Mouse (Mus musculus) heart, adult 2 months (tissue): ENCODE measurements around the gene Arhgap24. TPM values are rescaled to one million over a fixed set of nuclear protein-coding genes. Genes with fewer than 3 reads are reported as not detected.
A peak's percentile ranks its signal among the peaks of the same experiment; 100 is the strongest.
"Not testable (repeated sequence)": the region's sequence is repeated elsewhere in the genome, so short reads cannot be mapped to it uniquely, and the experiment has no call there.

Experiments used
- DNase-seq, 2 experiments: peaks; one replicate each; pipeline ENCODE4 v3.0.0; 2021
- H3K27ac ChIP-seq: fragments of 200-600 bp; 2 replicates; pipeline ENCODE4 v1.8.1; 2022
- H3K27me3 ChIP-seq: fragments of 200-500 bp; 2 replicates; pipeline ENCODE4 v1.6.1; 2012; ENCODE audit warnings: mild to moderate bottlenecking, low read length, inconsistent platforms, mixed read lengths; ENCODE audit not compliant: control insufficient read depth, insufficient read depth
- H3K36me3 ChIP-seq: fragments of 200-500 bp; 2 replicates; pipeline ENCODE4 v1.6.1; 2012; ENCODE audit warnings: low read length, inconsistent platforms; ENCODE audit not compliant: control insufficient read depth, insufficient read depth
- H3K4me1 ChIP-seq: fragments of 200-500 bp; 2 replicates; pipeline ENCODE4 v1.6.1; 2011; ENCODE audit warnings: low read length; ENCODE audit not compliant: control insufficient read depth, insufficient read depth
- H3K4me3 ChIP-seq: fragments of 200-600 bp; 2 replicates; pipeline ENCODE4 v1.8.1; 2022
- H3K79me2 ChIP-seq: fragments of 200-500 bp; replicated peaks from 2 replicates; pipeline ENCODE4 v1.6.1; 2012; ENCODE audit warnings: mild to moderate bottlenecking, inconsistent platforms, low read length, moderate library complexity, mixed read lengths; ENCODE audit not compliant: control insufficient read depth, insufficient read depth
- H3K9ac ChIP-seq: fragments of 200-500 bp; 2 replicates; pipeline ENCODE4 v1.6.1; 2012; ENCODE audit warnings: low read depth, mild to moderate bottlenecking, control low read depth, inconsistent platforms, low read length, mixed read lengths
- CTCF ChIP-seq: fragments of 200-600 bp; IDR thresholded peaks from 2 replicates; pipeline ENCODE4 v1.8.1; 2022; ENCODE audit warnings: antibody characterized with exemption, mild to moderate bottlenecking, moderate library complexity
- EP300 ChIP-seq: fragments of 200-500 bp; IDR thresholded peaks from 2 replicates; pipeline ENCODE4 v1.6.1; 2011; ENCODE audit warnings: low read depth, low read length, control low read depth; ENCODE audit not compliant: insufficient read depth
- POLR2A ChIP-seq: fragments of 200-500 bp; IDR thresholded peaks from 2 replicates; pipeline ENCODE4 v1.6.1; 2011; ENCODE audit warnings: mild to moderate bottlenecking, low read depth, low read length, control low read depth; ENCODE audit not compliant: insufficient read depth
- WGBS: fragments of 180-500 bp; shearing (Covaris S2); methylation state at CpG from one replicate; pipeline ENCODE4 v1.1.7; 2018; 5-methylcytosine and 5-hydroxymethylcytosine counted together
- intact Hi-C: fragments of 180-260 bp; cut with DNase I; formaldehyde crosslinking; loops from one replicate; pipeline ENCODE4 v1.15.1; 2025
- polyA plus RNA-seq: library from polyadenylated mRNA; depleted of rRNA; stranded (reverse); fragments of >200 nt; gene quantifications from 2 replicates; pipeline ENCODE4 v1.2.3, GENCODE M21; 2012
- total RNA-seq, 2 experiments: library from RNA; stranded (reverse); gene quantifications; 2 replicates each; pipeline ENCODE4 v1.2.3; 2021

Gene Arhgap24
- total and polyA plus RNA-seq, 3 experiments: 11.9 to 24.6 (median 15.2) TPM

GRCm38 (mm10) chr5:102868196-102868595, 387.0 kb downstream of the Arhgap24 start:
- intact Hi-C loops: no loop called here
- H3K36me3 ChIP-seq: no peaks in the 10 kb centered on the region
- WGBS: 69% methylated on average over 5 of the region's 5 CpGs
- no peaks in the 10 kb centered on the region for H3K79me2 ChIP-seq
- DNase-seq: no peak
- TF ChIP-seq EP300 (no peak), CTCF (no peak), POLR2A (no peak)
- no peak overlapping the region for H3K9ac ChIP-seq
- H3K27ac ChIP-seq: no peak overlapping the region
- no peaks in the 10 kb centered on the region for H3K27me3 ChIP-seq
- H3K4me1 ChIP-seq: no peaks in the 10 kb centered on the region
- no peak overlapping the region for H3K4me3 ChIP-seq

GRCm38 (mm10) chr5:102872996-102873395, 391.8 kb downstream of the Arhgap24 start:
- WGBS: 91% methylated on average over 9 of the region's 9 CpGs
- not testable (repeated sequence) for DNase-seq

DNA sequence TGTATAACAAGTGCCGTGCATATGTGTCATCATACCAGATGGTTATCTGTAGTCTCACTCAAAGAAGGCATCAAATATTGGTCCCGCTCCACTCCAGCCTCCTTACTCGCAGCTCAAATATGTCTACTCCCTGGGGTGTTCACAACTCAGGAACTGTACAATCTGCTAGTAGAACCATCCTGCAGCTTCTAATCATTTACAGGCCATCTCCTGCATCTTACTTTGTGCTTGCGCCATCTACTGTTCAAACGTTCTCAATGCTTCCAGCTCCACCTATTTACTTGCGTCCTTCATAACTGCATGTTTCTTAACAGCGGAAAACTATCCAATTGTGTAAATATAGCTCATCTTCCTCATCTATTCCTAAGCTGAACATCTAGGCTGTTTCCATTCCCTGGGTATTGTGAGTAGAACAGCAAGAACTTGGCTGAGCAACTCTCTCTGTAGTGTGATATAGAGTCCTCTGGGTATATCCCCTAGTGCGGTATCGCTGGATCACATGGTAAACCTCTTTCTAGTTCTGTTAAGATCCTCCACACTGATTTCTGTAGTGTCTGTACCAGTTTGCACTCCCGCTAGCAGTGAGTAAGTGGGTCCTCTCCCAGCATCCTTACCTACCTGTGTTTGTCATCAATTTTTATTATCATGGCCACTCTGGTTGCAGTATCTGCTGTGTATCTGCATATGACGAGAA, 393.6 kb downstream of the Arhgap24 start:
- peak in 1 of 2 experiments; percentile 23 for DNase-seq
- Histone ChIP-seq H3K27ac (no peak overlapping the region), H3K79me2 (no peaks in the 10 kb centered on the region), H3K4me1 (no peaks in the 10 kb centered on the region), H3K36me3 (no peaks in the 10 kb centered on the region), H3K4me3 (no peak overlapping the region), H3K27me3 (no peaks in the 10 kb centered on the region), H3K9ac (no peak overlapping the region)
- TF ChIP-seq POLR2A (no peak), EP300 (no peak), CTCF (peak; percentile 80)
- 35% methylated on average over 11 of the region's 11 CpGs for WGBS
- intact Hi-C loops: loop anchor here (5.0 to 10.0 kb wide), 4 partner anchors 42 to 670 kb away; no protein-coding TSS in a partner anchor

More at GRCm38 (mm10) chr5:102872996-102873395, 391.8 kb downstream of the Arhgap24 start:
- H3K9ac ChIP-seq, H3K27ac ChIP-seq, H3K4me1 ChIP-seq, H3K79me2 ChIP-seq, H3K36me3 ChIP-seq, H3K4me3 ChIP-seq, H3K27me3 ChIP-seq: not testable (repeated sequence)
- intact Hi-C loops: loop anchor here (5.0 to 10.0 kb wide), 3 partner anchors 106 to 668 kb away; no protein-coding TSS in a partner anchor

GRCm38 (mm10) chr5:102875628-102876027, 394.4 kb downstream of the Arhgap24 start:
- intact Hi-C loops: loop anchor here (5.0 to 10.0 kb wide), 2 partner anchors 43 to 671 kb away; no protein-coding TSS in a partner anchor
- Histone ChIP-seq H3K36me3 (no peaks in the 10 kb centered on the region), H3K27me3 (no peaks in the 10 kb centered on the region), H3K27ac (no peak overlapping the region), H3K9ac (no peak overlapping the region), H3K79me2 (no peaks in the 10 kb centered on the region), H3K4me3 (no peak overlapping the region), H3K4me1 (no peaks in the 10 kb centered on the region)
- TF ChIP-seq POLR2A: no peak
- TF ChIP-seq CTCF: no peak
- no peak for TF ChIP-seq EP300
- no peak for DNase-seq
- WGBS: 62% methylated on average over 16 of the region's 16 CpGs

- Histone ChIP-seq H3K36me3 (no peaks in the 10 kb centered on the region), H3K4me1 (no peaks in the 10 kb centered on the region), H3K4me3 (no peak overlapping the region), H3K9ac (no peak overlapping the region), H3K27me3 (no peaks in the 10 kb centered on the region), H3K79me2 (no peaks in the 10 kb centered on the region), H3K27ac (no peak overlapping the region)
- no peak for DNase-seq
- 87% methylated on average over 14 of the region's 14 CpGs for WGBS
- intact Hi-C loops: no loop called here
- TF ChIP-seq EP300 (no peak), POLR2A (no peak), CTCF (no peak)
Observed at GRCm38 (mm10) chr5:102888482-102889162, 407.4 kb downstream of the Arhgap24 start.

DNA sequence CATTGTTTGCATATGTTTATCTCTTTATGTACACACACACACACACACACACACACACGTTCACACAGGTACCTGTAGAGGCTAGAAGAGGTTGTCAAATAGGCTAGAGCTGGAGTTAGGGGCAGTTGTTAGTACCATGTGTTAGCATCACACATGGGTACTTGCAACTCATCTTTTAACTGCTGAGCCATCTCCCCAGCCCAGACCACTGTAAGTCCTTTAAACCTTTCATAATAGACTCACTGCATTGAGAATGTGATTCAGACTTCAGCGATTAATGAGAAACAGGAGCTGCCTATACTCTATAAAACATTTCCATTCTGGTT, 407.9 kb downstream of the Arhgap24 start:
- DNase-seq: no peak
- Histone ChIP-seq H3K4me1 (no peaks in the 10 kb centered on the region), H3K36me3 (no peaks in the 10 kb centered on the region), H3K27ac (no peak overlapping the region), H3K27me3 (no peaks in the 10 kb centered on the region), H3K79me2 (no peaks in the 10 kb centered on the region), H3K4me3 (no peak overlapping the region), H3K9ac (no peak overlapping the region)
- TF ChIP-seq EP300 (no peak), POLR2A (no peak), CTCF (no peak)
- WGBS: 89% methylated on average over 2 of the region's 2 CpGs
- intact Hi-C loops: no loop called here
